In genomic region chr9:40799112-40799511, GRCm38 (mm10) we compare ENCODE assay signal across 8 mouse cellular contexts. TPM values are rescaled to one million over a fixed set of nuclear protein-coding genes. Genes with fewer than 3 reads are reported as not detected.
DNase-seq lines count a peak whose midpoint lies in the region; ATAC-seq lines count a peak whose summit lies in the region.

No protein-coding gene starts in this region.

- H3K4me2 ChIP-seq in kidney, embryonic 16.5 days (replicated peaks; ENCODE audit: low read depth, low read length), result peak overlapping the region; percentile 79
- 0 out of 2 replicates have a peak overlapping the region, but pooled peaks have one; percentile 64 for H3K4me2 ChIP-seq in intestine, embryonic 15.5 days (replicated peaks)
- no peak overlapping the region; the same call in 1 of the 2 replicates for H3K4me2 ChIP-seq in neural tube, embryonic 11.5 days (ENCODE audit: low read depth)

- ATAC-seq in kidney, embryonic 16.5 days (ENCODE audit: low FRiP score, low TSS enrichment), result no peak
- ATAC-seq in intestine, embryonic 15.5 days, result no peak
- no peak for ATAC-seq in neural tube, embryonic 11.5 days (ENCODE audit: insufficient read depth, low FRiP score, low TSS enrichment)
- no peak for ATAC-seq in inflammation-experienced regulatory T-cells, adult 6 months
- no peak for ATAC-seq in erythroid progenitor cell, adult 5-6 weeks (replicated peaks; ENCODE audit: low FRiP score, poor library complexity, severe bottlenecking)

- peaks cover 19% of the 10 kb centered on the region for H3K36me3 ChIP-seq in kidney, embryonic 16.5 days (ENCODE audit: insufficient read depth, low read length)
- peaks cover 25% of the 10 kb centered on the region for H3K36me3 ChIP-seq in embryonic facial prominence, embryonic 10.5 days (replicated peaks)
- no peaks in the 10 kb centered on the region for H3K36me3 ChIP-seq in intestine, embryonic 15.5 days
- peaks cover 4% of the 10 kb centered on the region; the same call in 1 of the 2 replicates for H3K36me3 ChIP-seq in neural tube, embryonic 11.5 days (ENCODE audit: control insufficient read depth, insufficient read depth, low read length)

- no peak for DNase-seq in kidney, postnatal 14 days
- DNase-seq in embryonic facial prominence, embryonic 10.5 days (ENCODE audit: low spot score), result peak; percentile 36
- no peak for DNase-seq in neural tube, embryonic 11.5 days (ENCODE audit: low spot score)
- DNase-seq in right cerebral cortex, postnatal 4 days, result no peak

- peak overlapping the region; percentile 57 for H3K9ac ChIP-seq in kidney, embryonic 16.5 days (replicated peaks; ENCODE audit: low read length)
- H3K9ac ChIP-seq in intestine, embryonic 15.5 days, result 0 out of 2 replicates have a peak overlapping the region, but pooled peaks have one; percentile 13
- peak overlapping the region; percentile 12; the same call in 1 of the 2 replicates for H3K9ac ChIP-seq in neural tube, embryonic 11.5 days (ENCODE audit: low read length)

- peaks cover 30% of the 10 kb centered on the region for H3K4me1 ChIP-seq in kidney, embryonic 16.5 days (ENCODE audit: insufficient read depth, low read length)
- peaks cover 43% of the 10 kb centered on the region for H3K4me1 ChIP-seq in embryonic facial prominence, embryonic 10.5 days
- peaks cover 4% of the 10 kb centered on the region for H3K4me1 ChIP-seq in intestine, embryonic 15.5 days (replicated peaks)
- peaks cover 5% of the 10 kb centered on the region for H3K4me1 ChIP-seq in neural tube, embryonic 11.5 days (ENCODE audit: control insufficient read depth, insufficient read depth, low read length)

- no peaks in the 10 kb centered on the region for H3K27me3 ChIP-seq in kidney, embryonic 16.5 days (ENCODE audit: insufficient read depth, low read length)
- no peaks in the 10 kb centered on the region for H3K27me3 ChIP-seq in embryonic facial prominence, embryonic 10.5 days (replicated peaks; ENCODE audit: low read depth, poor library complexity, severe bottlenecking)
- H3K27me3 ChIP-seq in intestine, embryonic 15.5 days (replicated peaks), result no peaks in the 10 kb centered on the region
- H3K27me3 ChIP-seq in neural tube, embryonic 11.5 days (ENCODE audit: control insufficient read depth, insufficient read depth, low read length), result no peaks in the 10 kb centered on the region

- no peak overlapping the region for H3K4me3 ChIP-seq in kidney, embryonic 16.5 days (ENCODE audit: low read length)
- H3K4me3 ChIP-seq in embryonic facial prominence, embryonic 10.5 days, result peak overlapping the region; percentile 99; the same call in 1 of the 2 replicates
- H3K4me3 ChIP-seq in intestine, embryonic 15.5 days (replicated peaks), result no peak overlapping the region
- no peak overlapping the region for H3K4me3 ChIP-seq in neural tube, embryonic 11.5 days (ENCODE audit: low read depth, low read length)

- H3K9me3 ChIP-seq in kidney, embryonic 16.5 days (ENCODE audit: low read length), result no peaks in the 10 kb centered on the region
- H3K9me3 ChIP-seq in embryonic facial prominence, embryonic 10.5 days, result no peaks in the 10 kb centered on the region
- no peaks in the 10 kb centered on the region for H3K9me3 ChIP-seq in intestine, embryonic 15.5 days
- H3K9me3 ChIP-seq in neural tube, embryonic 11.5 days (ENCODE audit: control insufficient read depth, low read length), result no peaks in the 10 kb centered on the region

- WGBS in kidney, embryonic 16.5 days, result 42% methylated on average over 3 of the region's 3 CpGs
- WGBS in embryonic facial prominence, embryonic 10.5 days, result 41% methylated on average over 3 of the region's 3 CpGs
- 21% methylated on average over 3 of the region's 3 CpGs for WGBS in intestine, embryonic 15.5 days
- whole genome bisulfite sequencing in neural tube, embryonic 11.5 days, result 39% methylated on average over 3 of the region's 3 CpGs

- H3K27ac ChIP-seq in kidney, embryonic 16.5 days (ENCODE audit: low read length), result peak overlapping the region; percentile 100
- H3K27ac ChIP-seq in embryonic facial prominence, embryonic 10.5 days (replicated peaks), result peak overlapping the region; percentile 100
- H3K27ac ChIP-seq in intestine, embryonic 15.5 days, result peak overlapping the region; percentile 96
- peak overlapping the region; percentile 87 for H3K27ac ChIP-seq in neural tube, embryonic 11.5 days (ENCODE audit: low read depth, low read length)

RNA-seq across cellular contexts. Expression of gene Hspa8, which starts 1.7 kb away (rescaled TPM):
- polyA plus RNA-seq in kidney, embryonic 16.5 days (2015; fragmentation: Nextera tagmentation; extraction: Ambion mirVana), result 2,859 and 3,187 TPM in 2 replicates
- polyA plus RNA-seq in embryonic facial prominence, embryonic 10.5 days (2016; fragmentation: Nextera tagmentation; extraction: Ambion mirVana), result 3,691 and 4,038 TPM in 2 replicates
- polyA plus RNA-seq in intestine, embryonic 15.5 days (2015; fragmentation: Nextera tagmentation; extraction: Ambion mirVana), result 2,425 and 2,606 TPM in 2 replicates
- polyA plus RNA-seq in neural tube, embryonic 11.5 days (2014; fragmentation: Nextera tagmentation; extraction: Ambion mirVana), result 3,508 and 3,707 TPM in 2 replicates
- 1,000 to 10,000 TPM; 2,551 to 3,273 (median 2,898) TPM for polyA plus RNA-seq in inflammation-experienced regulatory T-cells, adult 6 months (2017; shearing (Covaris generic))
- 753 and 884 TPM in 2 replicates for total RNA-seq in erythroid progenitor cell, adult 5-6 weeks (2015; ENCODE audit: low replicate concordance)
- 686 and 716 TPM in 2 replicates for total RNA-seq in erythroid progenitor cell, adult 5-6 weeks (2017; ENCODE audit: low replicate concordance)
